Mouse (Mus musculus) heart, embryonic 16.5 days (tissue): ENCODE data around the gene Il5ra. TPM values are rescaled to one million over a fixed set of nuclear protein-coding genes. Genes with fewer than 3 reads are reported as not detected.

Source experiments
- ATAC-seq: fragments of 200-750 bp; cut with Nextera tagmentation; replicated peaks from 2 replicates; pipeline ENCODE4 v1.8.0; 2017; ENCODE audit warnings: moderate number of reproducible peaks; ENCODE audit not compliant: insufficient read depth, low FRiP score; ENCODE audit errors: extremely low read depth
- H3K27ac ChIP-seq: fragments of 300-500 bp; sonication (generic); 2 replicates; pipeline ENCODE4 v1.5.1; 2014; ENCODE audit warnings: mild to moderate bottlenecking, low read length, control low read depth, moderate library complexity
- H3K27me3 ChIP-seq: fragments of 300-500 bp; sonication (generic); 2 replicates; pipeline ENCODE4 v1.6.1; 2014; ENCODE audit warnings: low read length, mixed read lengths; ENCODE audit not compliant: control insufficient read depth, insufficient read depth
- H3K36me3 ChIP-seq: fragments of 300-500 bp; sonication (generic); 2 replicates; pipeline ENCODE4 v1.6.1; 2014; ENCODE audit not compliant: control insufficient read depth, insufficient read depth
- H3K4me1 ChIP-seq: fragments of 300-500 bp; sonication (generic); 2 replicates; pipeline ENCODE4 v1.6.1; 2014; ENCODE audit warnings: low read length, mixed read lengths; ENCODE audit not compliant: control insufficient read depth, insufficient read depth
- H3K4me2 ChIP-seq: fragments of 300-500 bp; sonication (generic); 2 replicates; pipeline ENCODE4 v1.6.1; 2014; ENCODE audit warnings: low read depth, mild to moderate bottlenecking, control low read depth, low read length
- H3K4me3 ChIP-seq: fragments of 300-500 bp; sonication (generic); 2 replicates; pipeline ENCODE4 v1.5.1; 2014; ENCODE audit warnings: mild to moderate bottlenecking, control low read depth, low read length
- H3K9ac ChIP-seq: fragments of 300-500 bp; sonication (generic); 2 replicates; pipeline ENCODE4 v1.6.1; 2014; ENCODE audit warnings: low read length, control low read depth
- H3K9me3 ChIP-seq: fragments of 300-500 bp; sonication (generic); replicated peaks from 2 replicates; pipeline ENCODE4 v1.6.1; 2016; ENCODE audit warnings: low read length; ENCODE audit not compliant: control insufficient read depth
- WGBS: fragments of 180-500 bp; shearing (Covaris S2); extraction: QIAGEN DNeasy Blood & Tissue Kit; methylation state at CpG from one replicate; pipeline ENCODE4 v1.1.7; 2014; 5-methylcytosine and 5-hydroxymethylcytosine counted together
- polyA plus RNA-seq: library from polyadenylated mRNA; unstranded; fragments of >200 nt; fragmentation: Nextera tagmentation; extraction: Ambion mirVana; gene quantifications from 2 replicates; pipeline ENCODE4 v1.2.1, GENCODE M21; 2015

Il5ra gene
- polyA plus RNA-seq, 1 experiment from 2014 or later: 0.37 TPM

DNA sequence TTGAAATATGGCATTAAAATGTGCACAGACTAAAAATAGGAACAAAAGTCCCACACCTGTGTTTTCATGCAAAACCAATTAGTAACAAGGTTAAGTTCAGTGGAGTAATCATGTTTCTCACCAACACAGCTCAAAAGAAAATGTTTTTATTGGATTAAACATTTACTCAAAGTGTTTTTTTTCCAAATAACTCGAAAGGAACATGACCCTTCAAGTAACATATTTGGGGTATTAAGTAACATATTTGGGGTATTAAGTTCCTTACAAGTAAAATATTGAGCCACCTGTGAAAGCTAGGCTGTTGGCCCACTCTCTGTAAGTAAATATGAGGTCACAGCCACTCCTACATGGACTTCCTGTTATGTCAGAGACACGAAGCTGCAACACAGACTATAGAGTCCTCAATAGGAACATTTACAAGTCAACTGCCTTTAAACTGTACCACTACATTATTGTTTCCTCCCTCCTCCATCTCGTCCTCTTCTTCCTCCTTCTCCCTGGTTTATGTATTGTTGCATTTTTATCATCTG, 43.3 kb downstream of the Il5ra start:
- H3K9ac ChIP-seq: no peak overlapping the region
- 33% methylated on average over 3 of the region's 3 CpGs for WGBS
- H3K4me1 ChIP-seq: no peaks in the 10 kb centered on the region
- H3K27me3 ChIP-seq: no peaks in the 10 kb centered on the region
- H3K36me3 ChIP-seq: no peaks in the 10 kb centered on the region
- H3K4me3 ChIP-seq: no peak overlapping the region
- ATAC-seq: no peak
- no peaks in the 10 kb centered on the region for H3K9me3 ChIP-seq
- no peak overlapping the region for H3K4me2 ChIP-seq
- no peak overlapping the region for H3K27ac ChIP-seq

DNA sequence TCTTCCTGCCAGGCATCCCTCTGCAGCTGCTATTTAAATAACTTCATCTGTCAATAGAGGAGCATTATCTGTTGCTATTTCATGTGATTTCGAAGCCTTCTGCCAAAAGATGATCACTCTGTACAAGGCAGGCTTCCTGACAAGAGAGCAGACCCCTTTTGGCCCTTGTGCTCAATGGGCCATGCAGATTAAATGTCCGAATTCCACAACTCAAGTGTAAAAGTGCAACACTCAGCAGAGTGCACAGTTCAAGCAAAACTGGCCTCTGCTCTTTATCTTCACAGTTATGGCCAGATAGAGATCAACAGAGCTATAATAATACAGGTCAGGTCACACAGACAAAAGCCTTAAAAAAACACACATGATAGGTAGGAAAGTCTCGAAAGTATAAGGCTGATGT, 46.9 kb downstream of the Il5ra start:
- Histone ChIP-seq H3K4me1 (no peaks in the 10 kb centered on the region), H3K9me3 (no peaks in the 10 kb centered on the region), H3K36me3 (no peaks in the 10 kb centered on the region), H3K4me2 (no peak overlapping the region), H3K27ac (no peak overlapping the region), H3K27me3 (no peaks in the 10 kb centered on the region), H3K4me3 (no peak overlapping the region), H3K9ac (no peak overlapping the region)
- WGBS: 61% methylated on average over 3 of the region's 3 CpGs
- ATAC-seq: no peak

DNA sequence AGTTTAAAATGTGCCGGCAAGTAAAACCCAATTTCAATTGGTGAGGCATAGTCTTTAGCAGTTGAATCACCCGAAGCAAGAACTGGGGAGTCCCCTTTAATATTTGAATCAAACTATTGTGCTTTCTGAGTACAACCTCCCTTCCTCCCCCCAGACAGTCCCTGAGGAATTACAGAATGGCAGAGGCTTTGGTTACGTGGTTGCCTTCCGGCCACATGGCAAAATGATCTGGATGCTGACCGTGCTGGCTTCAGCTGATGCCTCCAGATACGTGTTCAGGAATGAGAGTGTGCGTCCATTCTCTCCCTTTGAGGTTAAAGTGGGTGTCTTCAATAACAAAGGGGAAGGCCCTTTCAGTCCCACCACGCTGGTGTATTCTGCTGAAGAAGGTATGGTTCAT, 73.3 kb downstream of the Il5ra start:
- ATAC-seq: no peak
- no peaks in the 10 kb centered on the region for H3K9me3 ChIP-seq
- no peak overlapping the region for H3K9ac ChIP-seq
- no peak overlapping the region for H3K27ac ChIP-seq
- no peaks in the 10 kb centered on the region for H3K27me3 ChIP-seq
- WGBS: 84% methylated on average over 8 of the region's 8 CpGs
- no peaks in the 10 kb centered on the region for H3K4me1 ChIP-seq
- H3K36me3 ChIP-seq: no peaks in the 10 kb centered on the region
- no peak overlapping the region for H3K4me3 ChIP-seq
- no peak overlapping the region for H3K4me2 ChIP-seq

DNA sequence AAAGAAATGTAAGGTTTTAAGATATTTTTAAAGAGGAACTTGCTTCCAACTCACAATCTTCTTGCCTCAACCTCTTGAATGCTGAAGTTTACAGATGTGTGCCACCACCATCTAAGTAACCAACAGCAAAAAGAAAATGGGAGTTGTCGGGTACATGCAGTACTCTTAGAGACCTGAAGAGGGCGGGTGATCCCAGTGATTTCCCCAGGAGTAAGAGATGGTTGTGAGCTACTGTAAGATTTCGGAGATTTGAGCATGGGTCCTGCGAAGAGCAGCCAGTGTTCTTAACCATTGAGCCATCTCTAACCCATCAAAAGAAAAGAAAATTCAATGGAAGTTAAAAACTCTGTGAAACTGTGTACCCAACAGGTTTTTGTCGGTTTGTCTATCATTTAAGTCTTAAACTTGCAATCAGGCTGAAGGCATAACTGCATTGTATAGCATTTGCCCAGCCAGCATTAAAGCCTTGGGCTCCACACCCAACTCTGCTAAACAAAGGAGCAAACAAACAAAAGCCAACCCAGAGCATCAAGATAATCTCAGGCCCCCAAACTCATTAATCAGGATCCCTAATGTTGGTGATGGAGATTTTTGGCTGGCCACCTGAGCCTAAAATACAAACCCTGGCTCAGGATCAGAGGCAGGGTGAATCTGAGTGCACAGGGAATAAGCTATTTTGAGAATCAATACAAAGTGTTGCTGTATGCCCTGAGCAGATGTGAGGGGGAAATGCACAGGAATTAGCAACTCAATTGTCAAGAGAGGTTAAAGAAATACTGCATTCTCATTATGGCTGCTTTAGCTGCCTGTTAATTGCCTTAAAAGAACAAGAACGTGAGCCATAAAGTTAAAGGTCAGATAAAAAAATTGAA, 84.8 kb downstream of the Il5ra start:
- Histone ChIP-seq H3K9ac (no peak overlapping the region), H3K4me2 (no peak overlapping the region), H3K4me1 (no peaks in the 10 kb centered on the region; the same call in 1 of the 2 replicates), H3K9me3 (no peaks in the 10 kb centered on the region), H3K4me3 (no peak overlapping the region), H3K27me3 (no peaks in the 10 kb centered on the region), H3K27ac (no peak overlapping the region), H3K36me3 (no peaks in the 10 kb centered on the region)
- no peak for ATAC-seq
- 36% methylated on average over 6 of the region's 6 CpGs for WGBS

Other genes starting within 250 kb of the Il5ra start
- 42.3 and 48.7 TPM in 2 replicates for gene Trnt1, start 20.1 kb upstream of the Il5ra start, polyA plus RNA-seq
- gene Crbn, start 51.0 kb upstream of the Il5ra start, polyA plus RNA-seq: 35.8 and 38.9 TPM in 2 replicates